In genomic region chr2:132091749-132092148, GRCm38 (mm10) we compare ENCODE assay signal across 21 mouse cellular contexts. TPM values are rescaled to one million over a fixed set of nuclear protein-coding genes. Genes with fewer than 3 reads are reported as not detected.
A peak's percentile ranks its signal among the peaks of the same experiment; 100 is the strongest.
DNase-seq lines count a peak whose midpoint lies in the region; ATAC-seq lines count a peak whose summit lies in the region.
"Had no signal": no experiment of that assay in that cellular context is flagged by ENCODE, and none has a peak within 500 bp of the region (broad histone marks: within the 10 kb centered on the region; RNA-seq: fewer than 3 reads in every experiment).

No protein-coding gene starts in this region.

- no peaks in the 10 kb centered on the region for H3K9me3 ChIP-seq in liver, embryonic 16.5 days (replicated peaks; ENCODE audit: control insufficient read depth, low read length)
- no peaks in the 10 kb centered on the region for H3K9me3 ChIP-seq in midbrain, embryonic 16.5 days (replicated peaks; ENCODE audit: control insufficient read depth, low read length, poor library complexity, severe bottlenecking)
- H3K9me3 ChIP-seq: embryonic facial prominence, embryonic 12.5 days; hindbrain, embryonic 10.5 days; kidney, embryonic 15.5 days; lung, embryonic 15.5 days; megakaryocyte, embryonic 14.5 days; neural tube, embryonic 15.5 days had no signal

- H3K4me2 ChIP-seq in liver, embryonic 16.5 days (ENCODE audit: low read depth, low read length), result no peak overlapping the region
- no peak overlapping the region for H3K4me2 ChIP-seq in midbrain, embryonic 16.5 days (ENCODE audit: low read length)
- H3K4me2 ChIP-seq: embryonic facial prominence, embryonic 12.5 days; kidney, embryonic 15.5 days; lung, embryonic 15.5 days; neural tube, embryonic 15.5 days had no signal

- H3K4me1 ChIP-seq in liver, embryonic 16.5 days (ENCODE audit: control insufficient read depth, low read depth, low read length), result peaks cover 3% of the 10 kb centered on the region; the same call in 1 of the 2 replicates
- H3K4me1 ChIP-seq in midbrain, embryonic 16.5 days (ENCODE audit: control insufficient read depth, insufficient read depth, low read length), result no peaks in the 10 kb centered on the region

- WGBS in liver, embryonic 16.5 days (ENCODE audit: insufficient replicate concordance), result 38% methylated on average over 4 of the region's 4 CpGs
- whole genome bisulfite sequencing in midbrain, embryonic 16.5 days, result 78% methylated on average over 4 of the region's 4 CpGs

- no peak overlapping the region for H3K9ac ChIP-seq in liver, embryonic 16.5 days (ENCODE audit: low read depth, low read length)
- H3K9ac ChIP-seq in midbrain, embryonic 16.5 days (ENCODE audit: low read depth, low read length), result no peak overlapping the region
- H3K9ac ChIP-seq: embryonic facial prominence, embryonic 12.5 days; kidney, embryonic 15.5 days; lung, embryonic 15.5 days; neural tube, embryonic 15.5 days had no signal

- H3K4me3 ChIP-seq in liver, embryonic 16.5 days (ENCODE audit: low read depth, low read length), result no peak overlapping the region
- H3K4me3 ChIP-seq in midbrain, embryonic 16.5 days (ENCODE audit: low read depth, low read length), result no peak overlapping the region
- H3K4me3 ChIP-seq: embryonic facial prominence, embryonic 12.5 days; erythroblast, embryonic 14.5 days; hindbrain, embryonic 10.5 days; kidney, embryonic 15.5 days; lung, embryonic 15.5 days; megakaryocyte, embryonic 14.5 days; neural tube, embryonic 15.5 days had no signal

- DNase-seq in liver (no peak), MEL-GATA-1-ER (ENCODE audit: extremely low read depth, low read depth) (peak; percentile 11)
- DNase-seq in induced T-regulatory cell, adult 2 months (ENCODE audit: low read depth), result peak; percentile 63
- peak; percentile 48 for DNase-seq in yolk sac, embryonic 10.5 days (ENCODE audit: low spot score)
- DNase-seq in urinary bladder, postnatal 14 days (ENCODE audit: low spot score), result no peak
- no peak for DNase-seq in kidney, postnatal 25 days
- DNase-seq: cerebellum, adult 9-10 months; gastrocnemius, postnatal 14 days; layer of hippocampus, postnatal 36 days; midbrain, embryonic 14.5 days; right cerebral cortex, postnatal 25 days had no signal

- H3K27me3 ChIP-seq in liver, embryonic 16.5 days (ENCODE audit: control insufficient read depth, insufficient read depth, low read depth, low read length), result no peaks in the 10 kb centered on the region
- no peaks in the 10 kb centered on the region for H3K27me3 ChIP-seq in midbrain, embryonic 16.5 days (ENCODE audit: control insufficient read depth, insufficient read depth, low read depth, low read length)
- H3K27me3 ChIP-seq: embryonic facial prominence, embryonic 12.5 days; kidney, embryonic 15.5 days; lung, embryonic 15.5 days; neural tube, embryonic 15.5 days had no signal

- peak overlapping the region; percentile 62 for H3K27ac ChIP-seq in liver, embryonic 16.5 days (ENCODE audit: low read length)
- no peak overlapping the region for H3K27ac ChIP-seq in midbrain, embryonic 16.5 days (ENCODE audit: low read length)
- H3K27ac ChIP-seq: embryonic facial prominence, embryonic 12.5 days; hindbrain, embryonic 10.5 days; kidney, embryonic 15.5 days; lung, embryonic 15.5 days; neural tube, embryonic 15.5 days had no signal

- no peak for ATAC-seq in liver, embryonic 16.5 days (ENCODE audit: low read depth)
- ATAC-seq in midbrain, embryonic 16.5 days, result no peak
- ATAC-seq: forebrain, embryonic 14.5 days had no signal

- H3K36me3 ChIP-seq in liver, embryonic 16.5 days (ENCODE audit: control insufficient read depth, insufficient read depth), result no peaks in the 10 kb centered on the region
- H3K36me3 ChIP-seq in midbrain, embryonic 16.5 days (ENCODE audit: control insufficient read depth, insufficient read depth, low read length), result peaks cover 9% of the 10 kb centered on the region
- H3K36me3 ChIP-seq: lung, embryonic 15.5 days had no signal

RNA-seq across cellular contexts. Expression of gene Slc23a2, which starts 53.2 kb away (rescaled TPM):
- 2.7 and 4.1 TPM in 2 replicates for polyA plus RNA-seq in liver, embryonic 16.5 days (2015; fragmentation: Nextera tagmentation; extraction: Ambion mirVana)
- polyA plus RNA-seq in midbrain, embryonic 16.5 days (2015; fragmentation: Nextera tagmentation; extraction: Ambion mirVana), result 32.6 and 37.9 TPM in 2 replicates
- polyA plus RNA-seq: erythroblast, embryonic 14.5 days had no signal

Comparison
In these comparisons a context has a peak if more than half of its experiments do, and no peak if none do; other contexts are left out.
1. DNase-seq: peak in MEL-GATA-1-ER (single experiment), induced T-regulatory cell, adult 2 months (single experiment) and yolk sac, embryonic 10.5 days (single experiment); none in liver (single experiment), urinary bladder, postnatal 14 days (single experiment) and kidney, postnatal 25 days (0 of 2).